Mouse (Mus musculus) ES-E14 (cell line): ENCODE measurements around the gene Fbxl19. TPM values are rescaled to one million over a fixed set of nuclear protein-coding genes. Genes with fewer than 3 reads are reported as not detected.

ENCODE experiments used
- DNase-seq: peaks from one replicate; pipeline ENCODE4 v3.0.0-alpha.2; 2013; ENCODE audit warnings: low read depth, low spot score
- H3K27ac ChIP-seq: 2 replicates; pipeline ENCODE4 v1.5.1; 2012; ENCODE audit warnings: low read depth, mild to moderate bottlenecking, low read length, moderate library complexity, mixed read lengths; ENCODE audit not compliant: poor library complexity, insufficient read depth, severe bottlenecking
- H3K36me3 ChIP-seq: 2 replicates; pipeline ENCODE4 v1.6.1; 2012; ENCODE audit warnings: mild to moderate bottlenecking, low read length, moderate library complexity, mixed read lengths; ENCODE audit not compliant: control insufficient read depth, poor library complexity, insufficient read depth, severe bottlenecking
- H3K4me1 ChIP-seq, 2 experiments: fragments of 150-350 bp in 1 of 2; sonication (generic) in 1 of 2; 2 replicates each; pipeline ENCODE4 v1.6.1; 2012; ENCODE audit warnings: low read length in 2 of 2, mild to moderate bottlenecking in 1 of 2, mixed read lengths in 1 of 2; ENCODE audit not compliant: control insufficient read depth in 2 of 2, insufficient read depth in 2 of 2, poor library complexity in 1 of 2
- H3K4me3 ChIP-seq, 2 experiments: fragments of 150-350 bp in 1 of 2; sonication (generic) in 1 of 2; 2 replicates each; pipeline ENCODE4 v1.5.1; 2012; ENCODE audit warnings: low read length in 2 of 2, low read depth in 1 of 2, mild to moderate bottlenecking in 1 of 2, mixed read lengths in 1 of 2; ENCODE audit not compliant: insufficient read depth in 1 of 2, poor library complexity in 1 of 2, severe bottlenecking in 1 of 2
- H3K9ac ChIP-seq: 2 replicates; pipeline ENCODE4 v1.6.1; 2012; ENCODE audit warnings: low read depth, mild to moderate bottlenecking, low read length, mixed read lengths; ENCODE audit not compliant: poor library complexity, insufficient read depth, severe bottlenecking
- H3K9me3 ChIP-seq: fragments of 150-350 bp; sonication (generic); 2 replicates; pipeline ENCODE4 v1.6.1; 2012; ENCODE audit warnings: low read depth, mild to moderate bottlenecking, low read length; ENCODE audit not compliant: control insufficient read depth, insufficient read depth
- CHD2 ChIP-seq: IDR thresholded peaks from 2 replicates; pipeline ENCODE4 v1.6.1; 2014; ENCODE audit warnings: mild to moderate bottlenecking, low read depth, low read length, inconsistent platforms
- HCFC1 ChIP-seq: IDR thresholded peaks from 2 replicates; pipeline ENCODE4 v1.6.1; 2012; ENCODE audit warnings: low read length, inconsistent platforms, borderline replicate concordance; ENCODE audit not compliant: insufficient read depth
- MAFK ChIP-seq: IDR thresholded peaks from 2 replicates; pipeline ENCODE4 v1.6.1; 2014; ENCODE audit warnings: mild to moderate bottlenecking, low read depth, low read length, inconsistent platforms; ENCODE audit not compliant: insufficient read depth
- ZC3H11A ChIP-seq: IDR thresholded peaks from 2 replicates; pipeline ENCODE4 v1.6.1; 2012; ENCODE audit warnings: low read depth, mild to moderate bottlenecking, inconsistent platforms, low read length, borderline replicate concordance
- ZNF384 ChIP-seq: IDR thresholded peaks from 2 replicates; pipeline ENCODE4 v1.6.1; 2012; ENCODE audit warnings: low read depth, low read length, inconsistent platforms
- in situ Hi-C, 2 experiments: fragments of 600-800 bp; cut with MboI; formaldehyde crosslinking; loops; one replicate each; pipeline ENCODE4 v1.15.1; 2025; ENCODE audit warnings: low sequenced_read_pairs in 2 of 2, inconsistent platforms in 1 of 2; ENCODE audit not compliant: unreplicated experiment in 2 of 2
- total RNA-seq: library from RNA; depleted of rRNA; stranded (reverse); fragments of 300-350 nt; gene quantifications from 2 replicates; pipeline ENCODE4 v1.2.3, GENCODE M21; 2012

Fbxl19 gene
- total RNA-seq, 1 experiment: 86.9 TPM

DNA sequence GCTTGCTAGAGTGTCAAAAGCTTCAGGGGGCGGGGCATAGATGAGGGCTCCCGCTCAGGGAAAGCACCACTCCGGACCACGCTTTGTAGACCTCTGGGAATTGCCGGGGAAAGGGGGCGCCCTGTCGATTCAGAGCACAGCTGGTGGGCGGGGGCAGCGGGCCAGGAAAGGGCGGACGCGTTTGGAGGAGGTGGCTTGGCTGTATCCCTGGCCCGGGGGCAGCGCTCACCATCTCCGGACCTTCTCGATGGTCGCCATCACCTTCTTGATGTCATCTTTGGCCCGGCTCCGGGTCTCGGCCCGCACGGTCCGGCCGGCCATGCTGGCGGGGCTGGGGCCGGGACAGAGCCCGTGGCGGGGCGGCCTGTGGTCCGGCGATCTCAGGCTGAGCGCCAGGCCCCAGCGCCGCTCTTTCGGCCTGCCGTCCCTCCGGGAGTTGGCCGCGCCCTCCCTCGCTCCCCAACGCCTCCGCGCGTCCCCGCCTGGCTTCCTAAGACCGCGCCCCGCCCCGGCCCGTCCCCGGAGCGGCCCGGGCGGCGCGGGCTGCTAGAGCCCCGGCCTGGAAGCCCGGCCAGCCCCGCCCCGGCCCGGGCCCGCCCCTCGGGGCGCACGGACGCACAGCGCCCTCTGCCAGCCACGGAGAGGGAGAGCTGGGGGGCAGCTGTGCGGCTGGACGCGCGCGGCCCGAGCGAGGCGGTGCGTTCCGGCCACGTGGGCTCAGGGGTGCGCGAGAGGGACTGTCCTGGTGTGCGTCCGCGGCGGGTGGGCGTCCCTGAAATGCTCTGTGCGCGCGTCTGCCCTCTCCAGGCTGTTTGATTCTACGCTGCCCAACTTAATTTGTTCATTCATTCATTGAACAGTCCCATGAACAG lies 35.9 kb upstream of the Fbxl19 start, which contains the start of gene Bcl7c:
Gene Bcl7c (minus strand): TSS at position 727 of the 872 bp plus-strand sequence.
- H3K4me1 ChIP-seq: peaks cover 7 to 24% of the 10 kb centered on the region in 2 experiments; a peak in 3 of 4 replicates
- in situ Hi-C loops: no loop called here

DNA sequence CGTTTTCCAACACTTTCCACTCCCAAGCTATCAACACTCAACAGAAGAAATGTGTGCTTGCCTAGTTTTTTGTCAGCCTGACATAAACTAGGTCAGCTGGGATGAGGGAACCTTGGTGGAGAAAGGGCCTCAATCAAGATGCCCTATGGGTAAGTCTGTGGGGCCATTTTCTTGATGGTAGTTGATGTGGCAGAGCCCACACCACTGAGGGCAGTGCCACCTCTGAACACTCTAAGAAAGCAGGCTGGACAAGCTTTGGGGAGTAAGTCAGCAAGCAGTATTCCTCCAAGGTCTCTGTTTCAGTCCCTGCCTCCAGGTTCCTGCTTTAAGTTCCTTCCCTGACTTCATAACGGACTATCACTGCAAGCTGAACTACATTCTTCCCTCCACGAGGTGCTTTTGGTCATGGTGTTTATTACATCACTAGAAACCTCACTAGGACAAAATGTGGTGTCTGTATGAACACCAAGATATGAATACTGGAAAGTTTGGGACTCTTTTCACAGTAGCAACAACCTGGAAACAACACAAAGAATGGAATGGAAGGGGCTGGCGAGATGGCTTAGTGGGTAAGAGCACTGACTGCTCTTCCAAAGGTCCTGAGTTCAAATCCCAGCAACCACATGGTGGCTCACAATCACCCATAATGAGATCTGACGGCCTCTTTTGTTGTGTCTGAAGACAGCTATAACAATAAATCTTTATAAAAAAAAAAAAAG lies 34.9 kb upstream of the Fbxl19 start:
- Histone ChIP-seq H3K27ac (no peak overlapping the region), H3K36me3 (peaks cover 14% of the 10 kb centered on the region; the same call in 1 of the 2 replicates), H3K4me3 (peak overlapping the region; percentile 71 to 86), H3K4me1 (peaks cover 7 to 24% of the 10 kb centered on the region in 2 experiments; a peak in 3 of 4 replicates), H3K9ac (peak overlapping the region; percentile 83; the same call in 1 of the 2 replicates), H3K9me3 (no peaks in the 10 kb centered on the region)
- in situ Hi-C loops: no loop called here
- no peak for TF ChIP-seq HCFC1
- TF ChIP-seq ZC3H11A: no peak
- TF ChIP-seq CHD2: no peak
- TF ChIP-seq ZNF384: no peak
- TF ChIP-seq MAFK: no peak
- DNase-seq: no peak

More for the DNA sequence above, 35.9 kb upstream of the Fbxl19 start, which contains the start of gene Bcl7c:
- peak within 1 kb of the TSS; percentile 84 for H3K27ac ChIP-seq
- peak; percentile 92 for DNase-seq
- H3K4me3 ChIP-seq: peak within 1 kb of the TSS; percentile 73 to 86
- H3K9ac ChIP-seq: peak within 1 kb of the TSS; percentile 83
- TF ChIP-seq ZC3H11A (no peak), CHD2 (no peak), HCFC1 (peak; percentile 23; the same call in 1 of the 2 replicates), ZNF384 (no peak), MAFK (no peak)
- H3K9me3 ChIP-seq: no peaks in the 10 kb centered on the region
- peaks cover 14% of the 10 kb centered on the region; the same call in 1 of the 2 replicates for H3K36me3 ChIP-seq

DNA sequence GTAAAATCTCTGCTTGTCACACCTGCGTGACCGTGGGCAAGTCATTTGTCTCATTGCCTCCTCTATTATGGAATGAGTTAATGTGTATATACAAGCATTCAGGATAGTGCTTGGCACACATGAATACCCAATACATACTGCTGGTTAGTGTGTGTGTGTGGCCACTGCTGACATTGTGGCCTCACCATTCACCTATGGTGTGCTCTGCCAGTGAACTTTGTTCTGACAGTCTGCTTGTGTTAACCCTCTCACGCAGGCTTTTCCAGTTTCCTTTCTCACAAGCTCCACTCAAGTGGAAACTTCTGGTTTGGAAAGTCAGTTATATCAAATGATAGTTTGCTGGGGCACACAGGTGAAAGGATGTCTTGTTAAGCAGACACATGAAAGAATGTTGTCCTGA lies 33.3 kb upstream of the Fbxl19 start:
- no peak for DNase-seq
- no peak for TF ChIP-seq MAFK
- no peak for TF ChIP-seq ZNF384
- no peak for TF ChIP-seq CHD2
- no peak for TF ChIP-seq ZC3H11A
- TF ChIP-seq HCFC1: no peak
- in situ Hi-C loops: no loop called here
- H3K4me3 ChIP-seq: no peak overlapping the region
- no peak overlapping the region for H3K27ac ChIP-seq
- no peak overlapping the region for H3K9ac ChIP-seq
- peaks cover 5% of the 10 kb centered on the region; the same call in 1 of the 2 replicates for H3K36me3 ChIP-seq
- H3K9me3 ChIP-seq: no peaks in the 10 kb centered on the region
- H3K4me1 ChIP-seq: peaks cover 7 to 22% of the 10 kb centered on the region in 2 experiments; a peak in 3 of 4 replicates

DNA sequence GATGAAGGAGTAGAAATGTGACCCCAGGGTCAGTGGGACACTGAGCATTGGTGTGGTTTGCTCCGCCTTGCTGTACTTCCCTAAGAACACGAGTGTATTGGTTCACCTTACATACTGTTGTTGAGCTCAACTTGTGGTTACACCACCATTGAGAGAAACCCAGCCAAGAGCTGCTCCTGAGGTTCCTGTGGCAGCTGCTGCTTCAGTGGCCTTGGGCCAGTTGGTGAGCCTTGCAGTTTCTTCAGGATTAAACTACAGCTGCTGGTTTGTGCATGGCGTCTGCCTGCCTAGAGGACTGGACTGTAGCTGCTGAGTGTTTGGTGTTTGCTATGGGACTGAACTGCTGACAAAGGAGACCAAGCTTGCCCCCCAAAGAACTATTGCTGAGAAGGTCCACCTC lies 32.9 kb upstream of the Fbxl19 start:
- Histone ChIP-seq H3K9ac (no peak overlapping the region; the same call in 1 of the 2 replicates), H3K4me3 (no peak overlapping the region), H3K36me3 (peaks cover under 1% of the 10 kb centered on the region; the same call in 1 of the 2 replicates), H3K4me1 (peaks cover 7 to 22% of the 10 kb centered on the region in 2 experiments; a peak in 3 of 4 replicates), H3K9me3 (no peaks in the 10 kb centered on the region), H3K27ac (peak overlapping the region; percentile 87; the same call in 1 of the 2 replicates)
- no peak for DNase-seq
- in situ Hi-C loops: no loop called here
- TF ChIP-seq ZC3H11A (no peak), CHD2 (no peak), HCFC1 (no peak), ZNF384 (no peak), MAFK (no peak)
